Mouse (Mus musculus) spleen, adult 2 months (tissue): ENCODE data around the gene Capn11. TPM values are rescaled to one million over a fixed set of nuclear protein-coding genes. Genes with fewer than 3 reads are reported as not detected.

Experiments
- DNase-seq, 2 experiments: peaks; one replicate each; pipeline versions ENCODE4 v3.0.0 to v3.0.0-alpha.2; 2012 to 2021; ENCODE audit warnings: low spot score in 2 of 2, low read depth in 1 of 2
- H3K27ac ChIP-seq: fragments of 200-500 bp; 2 replicates; pipeline ENCODE4 v1.5.1; 2012; ENCODE audit warnings: low read length, inconsistent platforms; ENCODE audit not compliant: insufficient read depth
- H3K27me3 ChIP-seq: fragments of 200-500 bp; 2 replicates; pipeline ENCODE4 v1.6.1; 2012; ENCODE audit warnings: mild to moderate bottlenecking, moderate library complexity, low read length, inconsistent platforms; ENCODE audit not compliant: control insufficient read depth, insufficient read depth
- H3K36me3 ChIP-seq: fragments of 200-500 bp; 2 replicates; pipeline ENCODE4 v1.6.1; 2012; ENCODE audit warnings: mild to moderate bottlenecking, low read length, inconsistent platforms; ENCODE audit not compliant: control insufficient read depth, insufficient read depth
- H3K4me1 ChIP-seq: fragments of 200-500 bp; 2 replicates; pipeline ENCODE4 v1.6.1; 2011; ENCODE audit warnings: inconsistent platforms; ENCODE audit not compliant: control insufficient read depth, insufficient read depth, insufficient read length
- H3K4me3 ChIP-seq: fragments of 200-500 bp; 2 replicates; pipeline ENCODE4 v1.5.1; 2011; ENCODE audit warnings: mild to moderate bottlenecking, inconsistent platforms; ENCODE audit not compliant: insufficient read depth, insufficient read length; ENCODE audit errors: extremely low read depth
- CTCF ChIP-seq: fragments of 200-500 bp; IDR thresholded peaks from 2 replicates; pipeline ENCODE4 v1.5.1; 2011; ENCODE audit warnings: mild to moderate bottlenecking, inconsistent platforms; ENCODE audit not compliant: insufficient read depth, insufficient read length, insufficient replicate concordance; ENCODE audit errors: extremely low read depth
- POLR2A ChIP-seq: fragments of 200-500 bp; IDR thresholded peaks from 2 replicates; pipeline ENCODE4 v1.6.1; 2011; ENCODE audit warnings: low read depth, low read length, inconsistent platforms
- WGBS: fragments of 180-500 bp; shearing (Covaris S2); methylation state at CpG from one replicate; pipeline ENCODE4 v1.1.7; 2018; 5-methylcytosine and 5-hydroxymethylcytosine counted together
- polyA plus RNA-seq: library from polyadenylated mRNA; depleted of rRNA; stranded (reverse); fragments of >200 nt; gene quantifications from 2 replicates; pipeline ENCODE4 v1.2.3, GENCODE M21; 2012

The Capn11 gene
- polyA plus RNA-seq, 1 experiment, result not detected

DNA sequence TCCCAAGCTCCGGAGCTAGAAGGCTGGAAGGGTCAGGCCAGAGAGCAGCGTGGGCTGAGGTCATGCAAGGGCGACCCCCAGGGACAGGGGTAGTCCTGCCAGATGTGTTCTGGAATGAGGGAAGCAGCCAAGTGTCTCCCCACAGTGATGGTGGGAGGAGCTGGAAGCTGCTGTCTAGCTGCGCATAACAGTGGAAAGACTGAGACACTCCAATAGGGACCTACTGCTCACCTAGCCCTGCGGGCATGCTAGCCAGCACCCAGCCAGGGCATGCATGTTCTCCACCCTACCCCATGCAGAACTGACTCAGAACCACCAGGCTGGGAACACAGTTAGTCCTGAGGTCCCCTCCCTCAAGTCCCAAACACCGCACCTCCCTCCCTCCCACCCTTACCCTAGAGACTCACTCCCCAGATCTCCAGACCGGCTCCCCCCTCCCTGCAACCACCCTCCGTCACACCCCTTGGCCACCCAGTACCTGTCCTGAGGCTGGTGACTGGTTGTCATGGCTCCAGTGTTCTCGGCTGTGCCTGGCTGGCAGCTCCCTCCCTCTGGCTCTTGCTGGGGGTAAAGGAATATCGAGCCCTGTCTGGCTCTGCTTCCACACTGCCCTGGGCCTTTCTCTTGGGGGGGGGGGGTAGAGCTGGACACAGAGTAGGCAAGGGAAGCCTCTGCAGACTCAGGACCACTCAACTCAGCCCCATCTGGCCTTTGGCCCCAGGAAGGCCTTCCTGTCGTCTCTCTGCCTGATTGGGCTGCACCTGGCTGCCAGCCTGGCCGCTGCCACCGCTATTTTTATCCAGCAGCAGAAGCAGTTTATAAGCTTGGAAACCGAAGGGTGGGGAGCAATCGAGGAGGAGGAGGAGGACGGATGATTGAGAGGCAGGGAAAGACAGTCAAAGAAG lies 67.2 kb downstream of the Capn11 start:
- 52% methylated on average over 16 of the region's 16 CpGs for WGBS
- Histone ChIP-seq H3K4me1 (peaks cover 14% of the 10 kb centered on the region; the same call in 1 of the 2 replicates), H3K4me3 (no peak overlapping the region), H3K27ac (peak overlapping the region; percentile 40), H3K27me3 (no peaks in the 10 kb centered on the region), H3K36me3 (no peaks in the 10 kb centered on the region)
- no peak for DNase-seq
- no peak for TF ChIP-seq CTCF
- TF ChIP-seq POLR2A, result no peak

GRCm38 (mm10) chr17:45590410-45590809 lies 68.7 kb downstream of the Capn11 start:
- no peaks in the 10 kb centered on the region for H3K36me3 ChIP-seq
- peaks cover 10% of the 10 kb centered on the region; the same call in 1 of the 2 replicates for H3K4me1 ChIP-seq
- 95% methylated on average over 6 of the region's 6 CpGs for WGBS

GRCm38 (mm10) chr17:45589844-45590243 lies 69.3 kb downstream of the Capn11 start:
- DNase-seq, result no peak
- WGBS, result 90% methylated on average over 8 of the region's 8 CpGs
- no peak for TF ChIP-seq POLR2A
- no peak for TF ChIP-seq CTCF
- Histone ChIP-seq H3K4me1 (peaks cover 9% of the 10 kb centered on the region; the same call in 1 of the 2 replicates), H3K4me3 (no peak overlapping the region), H3K27ac (no peak overlapping the region), H3K27me3 (no peaks in the 10 kb centered on the region), H3K36me3 (no peaks in the 10 kb centered on the region)

More at GRCm38 (mm10) chr17:45590410-45590809, 68.7 kb downstream of the Capn11 start:
- Histone ChIP-seq H3K27me3 (no peaks in the 10 kb centered on the region), H3K27ac (no peak overlapping the region), H3K4me3 (no peak overlapping the region)
- TF ChIP-seq CTCF, result no peak
- no peak for TF ChIP-seq POLR2A
- DNase-seq, result no peak

GRCm38 (mm10) chr17:45589236-45589635 lies 69.9 kb downstream of the Capn11 start:
- no peak overlapping the region for H3K27ac ChIP-seq
- TF ChIP-seq POLR2A (no peak), CTCF (no peak)
- no peak overlapping the region for H3K4me3 ChIP-seq
- DNase-seq, result no peak
- H3K4me1 ChIP-seq, result peaks cover 7% of the 10 kb centered on the region; the same call in 1 of the 2 replicates
- H3K36me3 ChIP-seq, result no peaks in the 10 kb centered on the region
- 98% methylated on average over 7 of the region's 7 CpGs for WGBS
- H3K27me3 ChIP-seq, result no peaks in the 10 kb centered on the region

DNA sequence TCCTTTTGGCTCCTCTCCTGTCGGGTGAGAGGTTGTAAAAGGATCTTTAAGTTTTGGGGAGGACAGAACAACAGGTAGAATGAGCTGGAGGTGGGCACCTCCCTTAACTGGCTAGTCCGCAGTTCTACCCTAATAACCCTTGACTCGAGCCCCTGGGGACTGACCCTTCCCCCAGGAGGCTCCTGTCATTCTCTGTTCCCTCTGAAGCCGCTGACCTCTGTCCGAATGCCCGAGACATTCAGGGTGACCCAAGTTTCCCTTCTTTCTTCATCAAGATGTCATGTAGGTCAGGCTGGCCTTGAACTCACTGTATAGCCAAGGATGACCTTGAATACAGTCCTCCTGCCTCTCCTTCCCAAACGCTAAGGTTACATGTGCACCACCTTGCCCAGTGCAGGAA lies 70.8 kb downstream of the Capn11 start:
- H3K4me1 ChIP-seq, result peaks cover 8% of the 10 kb centered on the region; the same call in 1 of the 2 replicates

GRCm38 (mm10) chr17:45586449-45586837 lies 72.7 kb downstream of the Capn11 start:
- H3K4me1 ChIP-seq, result peaks cover 3% of the 10 kb centered on the region; the same call in 1 of the 2 replicates
- DNase-seq, result no peak

More for the DNA sequence above, 70.8 kb downstream of the Capn11 start:
- no peak overlapping the region for H3K27ac ChIP-seq
- H3K36me3 ChIP-seq, result no peaks in the 10 kb centered on the region
- 95% methylated on average over 7 of the region's 7 CpGs for WGBS
- no peaks in the 10 kb centered on the region for H3K27me3 ChIP-seq
- DNase-seq, result no peak
- no peak for TF ChIP-seq POLR2A
- H3K4me3 ChIP-seq, result no peak overlapping the region

More at GRCm38 (mm10) chr17:45586449-45586837, 72.7 kb downstream of the Capn11 start:
- Histone ChIP-seq H3K27ac (no peak overlapping the region), H3K4me3 (no peak overlapping the region), H3K27me3 (no peaks in the 10 kb centered on the region), H3K36me3 (no peaks in the 10 kb centered on the region)
- TF ChIP-seq CTCF, result no peak
- no peak for TF ChIP-seq POLR2A
- 93% methylated on average over 3 of the region's 3 CpGs for WGBS
